21 mouse cellular contexts compared by ENCODE assay signal in the genomic region with DNA sequence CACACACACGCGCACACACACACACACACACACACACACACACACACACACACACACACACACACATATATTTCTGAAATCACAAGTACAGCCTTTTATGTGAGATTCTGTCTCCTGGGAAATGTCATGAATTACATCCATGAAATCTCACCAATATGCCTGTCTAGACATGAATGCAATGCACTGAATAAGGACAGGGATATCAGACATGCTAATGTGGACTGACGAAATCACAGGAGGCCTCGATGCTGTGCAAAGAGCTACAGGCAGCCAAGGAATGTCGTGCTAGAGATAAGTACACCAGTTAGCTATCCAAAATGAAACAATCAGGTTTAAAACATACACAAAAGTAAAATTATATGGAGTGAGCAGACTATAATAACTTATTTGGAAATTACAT.
A peak's percentile ranks its signal among the peaks of the same experiment; 100 is the strongest.
DNase-seq lines count a peak whose midpoint lies in the region; ATAC-seq lines count a peak whose summit lies in the region.
"Had no signal": no experiment of that assay in that cellular context is flagged by ENCODE, and none has a peak within 500 bp of the region (broad histone marks: within the 10 kb centered on the region; RNA-seq: fewer than 3 reads in every experiment).

No protein-coding gene starts in this region.

- H3K4me3 ChIP-seq in heart, embryonic 16.5 days (ENCODE audit: low read length) = no peak overlapping the region
- H3K4me3 ChIP-seq in heart, embryonic 12.5 days = no peak overlapping the region
- H3K4me3 ChIP-seq in midbrain, embryonic 13.5 days (replicated peaks) = no peak overlapping the region
- H3K4me3 ChIP-seq in midbrain, embryonic 15.5 days = no peak overlapping the region
- no peak overlapping the region for H3K4me3 ChIP-seq in embryonic facial prominence, embryonic 14.5 days (ENCODE audit: low read depth, low read length)
- H3K4me3 ChIP-seq: erythroblast, embryonic 14.5 days; forebrain, embryonic 15.5 days; limb, embryonic 12.5 days; liver, embryonic 12.5 days; neural tube, embryonic 13.5 days; stomach, embryonic 15.5 days had no signal

- H3K9ac ChIP-seq in heart, embryonic 16.5 days (ENCODE audit: low read length) = no peak overlapping the region
- no peak overlapping the region for H3K9ac ChIP-seq in heart, embryonic 12.5 days
- H3K9ac ChIP-seq in midbrain, embryonic 13.5 days (replicated peaks) = no peak overlapping the region
- H3K9ac ChIP-seq in midbrain, embryonic 15.5 days = no peak overlapping the region
- no peak overlapping the region for H3K9ac ChIP-seq in embryonic facial prominence, embryonic 14.5 days (ENCODE audit: low read depth, low read length)
- H3K9ac ChIP-seq: forebrain, embryonic 15.5 days; limb, embryonic 12.5 days; liver, embryonic 12.5 days; neural tube, embryonic 13.5 days; stomach, embryonic 15.5 days had no signal

- H3K4me2 ChIP-seq in heart, embryonic 16.5 days (ENCODE audit: low read depth, low read length) = no peak overlapping the region
- no peak overlapping the region for H3K4me2 ChIP-seq in heart, embryonic 12.5 days
- H3K4me2 ChIP-seq in midbrain, embryonic 13.5 days (replicated peaks) = no peak overlapping the region
- no peak overlapping the region for H3K4me2 ChIP-seq in midbrain, embryonic 15.5 days
- H3K4me2 ChIP-seq in embryonic facial prominence, embryonic 14.5 days (ENCODE audit: low read depth, low read length) = no peak overlapping the region
- H3K4me2 ChIP-seq: forebrain, embryonic 15.5 days; limb, embryonic 12.5 days; liver, embryonic 12.5 days; neural tube, embryonic 13.5 days; stomach, embryonic 15.5 days had no signal

- 0 out of 2 replicates have a peak, but pooled peaks have one; percentile 49 for ATAC-seq in heart, embryonic 16.5 days (replicated peaks; ENCODE audit: extremely low read depth, insufficient read depth, low FRiP score)
- ATAC-seq in heart, embryonic 12.5 days (ENCODE audit: insufficient number of reproducible peaks, low FRiP score) = no peak
- peak; percentile 65; the same call in 1 of the 2 replicates for ATAC-seq in midbrain, embryonic 13.5 days
- no peak for ATAC-seq in midbrain, embryonic 15.5 days (replicated peaks)
- ATAC-seq in embryonic facial prominence, embryonic 14.5 days (ENCODE audit: low read depth) = no peak
- ATAC-seq: forebrain, embryonic 15.5 days; liver, embryonic 12.5 days had no signal

- WGBS in heart, embryonic 16.5 days = 52% methylated on average over 5 of the region's 5 CpGs
- WGBS in heart, embryonic 12.5 days = 55% methylated on average over 5 of the region's 5 CpGs
- 51% methylated on average over 5 of the region's 5 CpGs for WGBS in midbrain, embryonic 13.5 days
- WGBS in midbrain, embryonic 15.5 days = 50% methylated on average over 5 of the region's 5 CpGs
- 47% methylated on average over 5 of the region's 5 CpGs for WGBS in embryonic facial prominence, embryonic 14.5 days

- no peaks in the 10 kb centered on the region for H3K27me3 ChIP-seq in heart, embryonic 16.5 days (ENCODE audit: control insufficient read depth, insufficient read depth, low read length)
- H3K27me3 ChIP-seq in heart, embryonic 12.5 days (replicated peaks) = no peaks in the 10 kb centered on the region
- H3K27me3 ChIP-seq in midbrain, embryonic 13.5 days = no peaks in the 10 kb centered on the region
- H3K27me3 ChIP-seq in midbrain, embryonic 15.5 days (replicated peaks) = no peaks in the 10 kb centered on the region
- H3K27me3 ChIP-seq in embryonic facial prominence, embryonic 14.5 days (replicated peaks; ENCODE audit: control insufficient read depth, insufficient read depth, low read length) = no peaks in the 10 kb centered on the region
- H3K27me3 ChIP-seq: forebrain, embryonic 15.5 days; limb, embryonic 12.5 days; liver, embryonic 12.5 days; neural tube, embryonic 13.5 days; stomach, embryonic 15.5 days had no signal

- no peaks in the 10 kb centered on the region for H3K36me3 ChIP-seq in heart, embryonic 16.5 days (ENCODE audit: control insufficient read depth, insufficient read depth)
- H3K36me3 ChIP-seq in heart, embryonic 12.5 days = no peaks in the 10 kb centered on the region
- no peaks in the 10 kb centered on the region for H3K36me3 ChIP-seq in midbrain, embryonic 13.5 days
- no peaks in the 10 kb centered on the region for H3K36me3 ChIP-seq in midbrain, embryonic 15.5 days (replicated peaks)
- no peaks in the 10 kb centered on the region for H3K36me3 ChIP-seq in embryonic facial prominence, embryonic 14.5 days (ENCODE audit: control insufficient read depth, insufficient read depth, low read length)
- H3K36me3 ChIP-seq: forebrain, embryonic 15.5 days; limb, embryonic 12.5 days; liver, embryonic 12.5 days; neural tube, embryonic 13.5 days; stomach, embryonic 15.5 days had no signal

- no peaks in the 10 kb centered on the region for H3K9me3 ChIP-seq in heart, embryonic 16.5 days (replicated peaks; ENCODE audit: control insufficient read depth, low read length)
- H3K9me3 ChIP-seq in heart, embryonic 12.5 days (replicated peaks) = no peaks in the 10 kb centered on the region
- no peaks in the 10 kb centered on the region for H3K9me3 ChIP-seq in midbrain, embryonic 13.5 days
- no peaks in the 10 kb centered on the region for H3K9me3 ChIP-seq in midbrain, embryonic 15.5 days
- H3K9me3 ChIP-seq in embryonic facial prominence, embryonic 14.5 days (ENCODE audit: control insufficient read depth, low read length) = no peaks in the 10 kb centered on the region
- H3K9me3 ChIP-seq: forebrain, embryonic 15.5 days; limb, embryonic 12.5 days; liver, embryonic 12.5 days; neural tube, embryonic 13.5 days; stomach, embryonic 15.5 days had no signal

- peak; percentile 38 for DNase-seq in embryonic facial prominence, embryonic 14.5 days (ENCODE audit: low spot score)
- peak; percentile 21 for DNase-seq in retina, postnatal 1 day
- DNase-seq in kidney, adult 11 months = no peak
- DNase-seq: B cell, adult 2 months; cerebellum, adult 9-11 months; heart, postnatal 10 days; kidney, adult 18-20 months; lung, adult 2 months; lung, postnatal 4 days; thymus, adult 2 months had no signal

- H3K27ac ChIP-seq in heart, embryonic 16.5 days (ENCODE audit: low read length) = no peak overlapping the region
- H3K27ac ChIP-seq in heart, embryonic 12.5 days (ENCODE audit: poor library complexity, severe bottlenecking) = no peak overlapping the region
- no peak overlapping the region for H3K27ac ChIP-seq in midbrain, embryonic 13.5 days
- H3K27ac ChIP-seq in midbrain, embryonic 15.5 days = no peak overlapping the region
- no peak overlapping the region for H3K27ac ChIP-seq in embryonic facial prominence, embryonic 14.5 days (replicated peaks; ENCODE audit: low read depth, low read length)
- H3K27ac ChIP-seq: forebrain, embryonic 15.5 days; kidney, postnatal 0 days; limb, embryonic 12.5 days; liver, embryonic 12.5 days; neural tube, embryonic 13.5 days; stomach, embryonic 15.5 days had no signal

- H3K4me1 ChIP-seq in heart, embryonic 16.5 days (ENCODE audit: control insufficient read depth, insufficient read depth, low read length) = no peaks in the 10 kb centered on the region
- no peaks in the 10 kb centered on the region for H3K4me1 ChIP-seq in heart, embryonic 12.5 days (replicated peaks)
- H3K4me1 ChIP-seq in midbrain, embryonic 13.5 days (replicated peaks) = 0 out of 2 replicates have a peak, but pooled peaks cover 3% of the 10 kb centered on the region
- H3K4me1 ChIP-seq in midbrain, embryonic 15.5 days = no peaks in the 10 kb centered on the region
- H3K4me1 ChIP-seq in embryonic facial prominence, embryonic 14.5 days (ENCODE audit: control insufficient read depth, insufficient read depth, low read length) = no peaks in the 10 kb centered on the region
- H3K4me1 ChIP-seq: forebrain, embryonic 15.5 days; limb, embryonic 12.5 days; liver, embryonic 12.5 days; stomach, embryonic 15.5 days had no signal

Comparison
In these comparisons a context has a peak if more than half of its experiments do, and no peak if none do; other contexts are left out.
1. ATAC-seq: peak in heart, embryonic 16.5 days (single experiment) and midbrain, embryonic 13.5 days (single experiment); none in heart, embryonic 12.5 days (single experiment), midbrain, embryonic 15.5 days (single experiment) and embryonic facial prominence, embryonic 14.5 days (single experiment).